Mouse (Mus musculus) midbrain, embryonic 11.5 days (tissue): ENCODE results near the gene Ctdsp1. TPM values are rescaled to one million over a fixed set of nuclear protein-coding genes. Genes with fewer than 3 reads are reported as not detected.
A peak's percentile ranks its signal among the peaks of the same experiment; 100 is the strongest.

ENCODE experiments used
- ATAC-seq: fragments of 200-750 bp; cut with Nextera tagmentation; 2 replicates; pipeline ENCODE4 v1.8.0; 2017; ENCODE audit warnings: moderate TSS enrichment, moderate library complexity; ENCODE audit not compliant: low FRiP score
- DNase-seq: peaks from one replicate; pipeline ENCODE4 v3.0.0; 2015; ENCODE audit warnings: low spot score; ENCODE audit errors: missing footprints
- H3K27ac ChIP-seq: fragments of 300-500 bp; sonication (generic); 2 replicates; pipeline ENCODE4 v1.5.1; 2014; ENCODE audit warnings: low read depth, low read length
- H3K27me3 ChIP-seq: fragments of 300-500 bp; sonication (generic); 2 replicates; pipeline ENCODE4 v1.6.1; 2014; ENCODE audit warnings: mild to moderate bottlenecking, low read length, moderate library complexity, mixed read lengths; ENCODE audit not compliant: control insufficient read depth, insufficient read depth
- H3K36me3 ChIP-seq: fragments of 300-500 bp; sonication (generic); 2 replicates; pipeline ENCODE4 v1.6.1; 2014; ENCODE audit warnings: mild to moderate bottlenecking, low read length, moderate library complexity, mixed read lengths; ENCODE audit not compliant: control insufficient read depth, insufficient read depth
- H3K4me1 ChIP-seq: fragments of 300-500 bp; sonication (generic); 2 replicates; pipeline ENCODE4 v1.6.1; 2014; ENCODE audit warnings: low read length; ENCODE audit not compliant: control insufficient read depth, insufficient read depth
- H3K4me2 ChIP-seq: fragments of 300-500 bp; sonication (generic); 2 replicates; pipeline ENCODE4 v1.6.1; 2014; ENCODE audit warnings: mild to moderate bottlenecking, moderate library complexity
- H3K4me3 ChIP-seq: fragments of 300-500 bp; sonication (generic); 2 replicates; pipeline ENCODE4 v1.5.1; 2014; ENCODE audit warnings: low read depth, low read length
- H3K9ac ChIP-seq: fragments of 300-500 bp; sonication (generic); 2 replicates; pipeline ENCODE4 v1.6.1; 2014; ENCODE audit warnings: low read length
- H3K9me3 ChIP-seq: fragments of 300-500 bp; sonication (generic); 2 replicates; pipeline ENCODE4 v1.6.1; 2016; ENCODE audit warnings: low read length; ENCODE audit not compliant: control insufficient read depth
- WGBS: fragments of 180-500 bp; shearing (Covaris S2); extraction: QIAGEN DNeasy Blood & Tissue Kit; methylation state at CpG from one replicate; pipeline ENCODE4 v1.1.7; 2014; 5-methylcytosine and 5-hydroxymethylcytosine counted together
- polyA plus RNA-seq: library from polyadenylated mRNA; unstranded; fragments of >200 nt; fragmentation: Nextera tagmentation; extraction: Ambion mirVana; gene quantifications from 2 replicates; pipeline ENCODE4 v1.2.1, GENCODE M21; 2014

The Ctdsp1 gene
- polyA plus RNA-seq, 1 experiment from 2014 or later, result 37.9 TPM

- Histone ChIP-seq H3K27me3 (no peaks in the 10 kb centered on the region), H3K4me1 (no peaks in the 10 kb centered on the region), H3K9ac (no peak overlapping the region), H3K9me3 (no peaks in the 10 kb centered on the region), H3K36me3 (no peaks in the 10 kb centered on the region; the same call in 1 of the 2 replicates), H3K4me3 (no peak overlapping the region), H3K27ac (no peak overlapping the region), H3K4me2 (no peak overlapping the region)
- DNase-seq, result no peak
- no peak for ATAC-seq
These were observed 33.8 kb upstream of the Ctdsp1 start for GRCm38 (mm10) chr1:74357531-74357930.

DNA sequence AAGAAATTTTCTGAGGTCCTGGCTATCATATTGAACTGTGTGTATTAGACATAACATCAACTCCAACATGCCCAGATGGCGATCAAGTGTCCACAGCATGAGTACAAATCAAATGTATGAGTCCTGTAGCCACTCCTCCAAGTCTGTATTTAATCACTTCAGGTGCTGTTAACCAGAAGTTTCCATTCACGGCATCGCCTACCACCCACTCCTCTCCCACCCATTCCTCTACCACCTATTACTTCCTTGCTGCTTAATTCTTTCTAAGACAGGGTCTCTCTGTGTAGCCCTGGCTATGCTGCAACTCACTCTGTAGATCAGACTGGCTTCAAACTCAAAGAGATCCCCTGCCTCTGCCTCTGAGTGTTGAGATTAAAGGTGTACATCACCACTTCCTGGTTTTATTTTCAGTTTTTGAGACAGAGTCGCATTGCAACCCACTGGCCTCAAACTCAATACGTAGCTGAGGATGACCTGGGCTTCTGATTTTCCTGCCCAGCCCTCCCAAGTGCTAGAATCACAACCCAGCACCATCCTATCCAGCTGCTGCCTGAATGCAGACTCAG, 31.3 kb upstream of the Ctdsp1 start:
- Histone ChIP-seq H3K27me3 (no peaks in the 10 kb centered on the region), H3K27ac (no peak overlapping the region), H3K9ac (no peak overlapping the region), H3K4me1 (no peaks in the 10 kb centered on the region), H3K4me2 (no peak overlapping the region), H3K36me3 (no peaks in the 10 kb centered on the region), H3K9me3 (no peaks in the 10 kb centered on the region), H3K4me3 (no peak overlapping the region)
- WGBS, result 85% methylated on average over 5 of the region's 5 CpGs
- no peak for DNase-seq
- ATAC-seq, result no peak

DNA sequence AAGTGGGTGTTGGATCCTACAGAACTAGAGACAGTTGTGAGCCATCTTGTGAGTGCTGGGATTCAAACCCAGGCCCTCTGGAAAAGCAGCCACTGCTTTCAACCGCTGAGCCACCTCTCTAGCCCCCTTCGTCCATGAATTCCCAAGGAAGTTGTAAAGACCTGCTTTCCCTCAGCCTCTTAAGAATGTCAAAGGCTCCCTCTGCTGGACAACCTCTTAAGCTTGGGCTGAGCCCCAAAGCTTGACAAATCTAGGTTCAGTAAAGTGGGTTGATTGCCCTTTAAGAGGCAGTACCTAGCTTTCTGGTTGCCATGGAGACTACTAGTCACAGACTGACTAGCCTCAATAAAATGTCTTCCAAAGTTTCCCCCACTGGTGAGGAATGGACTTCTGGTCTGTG, 29.5 kb upstream of the Ctdsp1 start, which contains the start of gene Catip:
Gene Catip, plus strand, starts transcription at position 297 of the 400 bp plus-strand sequence.
- Histone ChIP-seq H3K27ac (no peak within 1 kb of the TSS), H3K9me3 (no peaks in the 10 kb centered on the region), H3K27me3 (no peaks in the 10 kb centered on the region), H3K4me1 (no peaks in the 10 kb centered on the region), H3K36me3 (no peaks in the 10 kb centered on the region), H3K4me3 (no peak within 1 kb of the TSS), H3K4me2 (no peak within 1 kb of the TSS), H3K9ac (no peak within 1 kb of the TSS)
- 2% methylated on average over 2 of the region's 2 CpGs for WGBS
- ATAC-seq (peak; percentile 69), DNase-seq (peak; percentile 97)

DNA sequence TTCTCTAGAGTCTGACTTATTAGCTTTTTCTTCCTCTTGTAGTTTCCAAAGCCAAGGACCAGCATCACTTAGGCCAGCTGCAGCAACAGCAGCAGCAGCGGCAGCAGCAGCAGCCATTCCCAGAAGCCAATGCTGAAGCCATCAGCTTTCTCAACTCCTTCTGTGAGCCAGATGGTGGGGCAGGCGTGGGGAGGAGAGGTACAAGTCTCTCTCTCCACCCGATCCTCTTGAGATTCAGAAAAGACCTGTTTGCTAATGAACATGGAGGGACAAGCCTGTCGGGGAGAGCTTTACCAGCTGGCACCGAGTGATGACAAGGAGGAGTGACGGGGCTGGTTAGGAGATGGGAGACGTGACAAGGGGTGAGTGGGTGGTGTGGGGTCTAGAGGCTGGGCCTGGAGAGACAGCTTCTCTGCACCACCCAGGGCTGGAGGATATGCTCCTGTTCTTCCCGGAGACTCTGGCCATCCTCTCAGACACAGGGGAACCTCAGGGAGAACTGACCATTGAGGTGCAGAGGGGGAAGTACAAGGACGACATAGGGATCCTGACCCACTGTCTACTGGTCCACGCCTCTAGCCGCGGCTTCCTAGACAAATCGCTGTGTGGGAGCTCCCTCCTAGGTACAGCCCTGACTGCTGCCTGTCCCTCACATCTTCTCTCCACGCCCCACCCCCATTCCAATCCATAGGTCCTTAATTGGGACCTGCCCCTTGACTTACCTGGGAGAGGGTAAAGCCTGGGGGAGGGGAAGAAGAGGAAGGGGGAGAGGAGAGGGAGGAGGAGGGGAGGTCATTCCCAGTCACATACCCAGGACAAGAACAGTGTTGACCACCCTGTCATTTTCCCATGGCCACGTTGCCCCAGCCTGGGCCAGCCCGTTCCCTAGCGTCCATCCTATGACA, 28.7 kb upstream of the Ctdsp1 start:
- H3K27me3 ChIP-seq, result no peaks in the 10 kb centered on the region
- H3K4me2 ChIP-seq, result no peak overlapping the region
- ATAC-seq (no peak), DNase-seq (no peak)
- H3K9me3 ChIP-seq, result no peaks in the 10 kb centered on the region
- no peaks in the 10 kb centered on the region; the same call in 1 of the 2 replicates for H3K4me1 ChIP-seq
- no peak overlapping the region for H3K9ac ChIP-seq
- no peaks in the 10 kb centered on the region for H3K36me3 ChIP-seq
- no peak overlapping the region for H3K27ac ChIP-seq
- WGBS, result 72% methylated on average over 17 of the region's 17 CpGs
- H3K4me3 ChIP-seq, result no peak overlapping the region

GRCm38 (mm10) chr1:74363437-74363836, 27.9 kb upstream of the Ctdsp1 start:
- no peak for DNase-seq
- Histone ChIP-seq H3K9ac (no peak overlapping the region), H3K27me3 (no peaks in the 10 kb centered on the region), H3K9me3 (no peaks in the 10 kb centered on the region), H3K36me3 (no peaks in the 10 kb centered on the region), H3K4me2 (no peak overlapping the region), H3K4me1 (no peaks in the 10 kb centered on the region; the same call in 1 of the 2 replicates), H3K4me3 (no peak overlapping the region), H3K27ac (no peak overlapping the region)
- no peak for ATAC-seq
- whole genome bisulfite sequencing, result 71% methylated on average over 5 of the region's 5 CpGs

DNA sequence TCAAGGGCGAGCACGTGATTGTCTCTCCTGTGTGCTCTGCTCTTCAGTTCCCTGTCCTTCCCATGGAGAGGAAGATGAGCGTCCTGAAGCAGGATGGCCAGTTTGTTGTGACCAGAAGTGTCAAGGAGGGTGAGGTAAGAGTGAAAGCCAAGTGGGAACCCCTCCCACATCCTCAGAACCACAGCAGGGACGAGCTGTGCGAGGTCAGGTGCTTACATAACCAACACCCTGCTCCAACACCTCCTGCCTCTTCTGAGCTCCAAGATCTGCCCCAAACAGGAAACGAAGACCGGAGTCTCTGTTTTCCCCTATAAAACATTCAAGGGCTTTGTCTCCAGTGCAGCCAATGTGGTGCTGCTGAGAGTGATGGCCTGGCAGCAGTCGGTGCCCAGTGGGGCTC, 27.0 kb upstream of the Ctdsp1 start:
- ATAC-seq (no peak), DNase-seq (no peak)
- no peaks in the 10 kb centered on the region for H3K36me3 ChIP-seq
- H3K4me3 ChIP-seq, result no peak overlapping the region
- H3K9me3 ChIP-seq, result no peaks in the 10 kb centered on the region
- no peaks in the 10 kb centered on the region; the same call in 1 of the 2 replicates for H3K4me1 ChIP-seq
- no peak overlapping the region for H3K4me2 ChIP-seq
- no peak overlapping the region for H3K9ac ChIP-seq
- H3K27me3 ChIP-seq, result no peaks in the 10 kb centered on the region
- H3K27ac ChIP-seq, result no peak overlapping the region
- WGBS, result 77% methylated on average over 8 of the region's 8 CpGs

- ATAC-seq (peak; percentile 59; the same call in 1 of the 2 replicates), DNase-seq (peak; percentile 87)
- WGBS, result 26% methylated on average over 34 of the region's 34 CpGs
- no peaks in the 10 kb centered on the region for H3K27me3 ChIP-seq
- peak overlapping the region; percentile 40 for H3K9ac ChIP-seq
- H3K27ac ChIP-seq, result no peak overlapping the region
- H3K4me2 ChIP-seq, result peak overlapping the region; percentile 33
- H3K4me3 ChIP-seq, result peak overlapping the region; percentile 2; the same call in 1 of the 2 replicates
- no peaks in the 10 kb centered on the region for H3K9me3 ChIP-seq
- H3K36me3 ChIP-seq, result no peaks in the 10 kb centered on the region
- no peaks in the 10 kb centered on the region; the same call in 1 of the 2 replicates for H3K4me1 ChIP-seq
These were observed 23.2 kb upstream of the Ctdsp1 start for GRCm38 (mm10) chr1:74367886-74368645.

DNA sequence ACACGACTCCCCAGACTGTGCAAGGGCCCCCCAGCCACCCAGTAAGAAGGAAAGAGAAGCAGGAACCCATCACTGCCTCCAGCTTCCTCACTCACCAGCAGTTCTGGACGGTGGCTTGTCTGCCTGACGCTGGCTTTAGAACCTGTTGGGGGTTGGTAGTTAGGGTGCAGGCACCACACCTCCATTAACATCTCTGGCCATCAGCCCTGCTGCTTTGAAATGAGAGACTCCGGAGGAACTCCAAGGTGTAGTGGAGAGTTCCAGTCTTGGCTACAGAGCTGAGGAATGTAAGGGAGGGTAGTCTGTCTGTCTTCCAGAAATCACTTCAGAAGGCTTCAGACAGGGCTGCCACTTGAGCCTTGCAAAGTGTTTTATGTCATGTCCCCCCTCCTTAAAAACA, 21.3 kb upstream of the Ctdsp1 start:
- no peak for ATAC-seq
- H3K9me3 ChIP-seq, result no peaks in the 10 kb centered on the region
- WGBS, result 60% methylated on average over 4 of the region's 4 CpGs

More for the DNA sequence above, 21.3 kb upstream of the Ctdsp1 start:
- Histone ChIP-seq H3K4me1 (no peaks in the 10 kb centered on the region; the same call in 1 of the 2 replicates), H3K36me3 (no peaks in the 10 kb centered on the region), H3K27me3 (no peaks in the 10 kb centered on the region), H3K27ac (no peak overlapping the region), H3K9ac (no peak overlapping the region), H3K4me2 (no peak overlapping the region), H3K4me3 (no peak overlapping the region)
- no peak for DNase-seq
